Mouse (Mus musculus): ENCODE measurements around the gene Olfr620.

Gene Olfr620

GRCm38 (mm10) chr7:103612434-103612833 is at the start of gene Olfr620:
Gene Olfr620 (minus strand): TSS chr7:103612534.
- DNase-seq (ENCODE audit: extremely low read depth, low read depth, low spot score) = no peak

- no peak for DNase-seq (ENCODE audit: extremely low read depth, low read depth, low spot score)
Observed at GRCm38 (mm10) chr7:103644070-103644469, 31.7 kb upstream of the Olfr620 start.

- no peak for DNase-seq (ENCODE audit: extremely low read depth, low read depth, low spot score)
Observed at GRCm38 (mm10) chr7:103642602-103643001, 30.3 kb upstream of the Olfr620 start, which contains the start of gene Olfr622. Gene Olfr622 (minus strand): TSS chr7:103642702.

- no peak for DNase-seq (ENCODE audit: extremely low read depth, low read depth, low spot score)
Observed at GRCm38 (mm10) chr7:103636795-103637194, 24.5 kb upstream of the Olfr620 start.

- DNase-seq (ENCODE audit: extremely low read depth, low read depth, low spot score) = no peak
Observed at GRCm38 (mm10) chr7:103607425-103607824, 4.9 kb downstream of the Olfr620 start.

- DNase-seq (ENCODE audit: extremely low read depth, low read depth, low spot score) = no peak
Observed at GRCm38 (mm10) chr7:103600275-103600674, 12.1 kb downstream of the Olfr620 start, which contains the start of gene Olfr619. Gene Olfr619 (plus strand): TSS chr7:103600575.

GRCm38 (mm10) chr7:103589803-103590202 is 22.5 kb downstream of the Olfr620 start, which contains the start of gene Olfr618:
Gene Olfr618 (plus strand): TSS chr7:103590103.
- no peak for DNase-seq (ENCODE audit: extremely low read depth, low read depth, low spot score)

- no peak for DNase-seq (ENCODE audit: extremely low read depth, low read depth, low spot score)
Observed at GRCm38 (mm10) chr7:103572761-103573160, 39.6 kb downstream of the Olfr620 start, which contains the start of gene Olfr617. Gene Olfr617 (plus strand): TSS chr7:103573061.

- no peak for DNase-seq (ENCODE audit: extremely low read depth, low read depth, low spot score)
Observed at GRCm38 (mm10) chr7:103569043-103569442, 43.3 kb downstream of the Olfr620 start, which contains the start of gene Olfr616. Gene Olfr616 (minus strand): TSS chr7:103569143.

GRCm38 (mm10) chr7:103555779-103556178 is 56.6 kb downstream of the Olfr620 start, which contains the start of gene Olfr615:
Gene Olfr615 (plus strand): TSS chr7:103556079.
- no peak for DNase-seq (ENCODE audit: extremely low read depth, low read depth, low spot score)

Measured in fat pad, adult 2 months (tissue).